Mouse (Mus musculus): ENCODE measurements around the gene Mxra8. TPM values are rescaled to one million over a fixed set of nuclear protein-coding genes. Genes with fewer than 3 reads are reported as not detected.

Gene Mxra8
- polyA plus RNA-seq, 1 experiment from 2014 or later = 39.9 TPM

DNA sequence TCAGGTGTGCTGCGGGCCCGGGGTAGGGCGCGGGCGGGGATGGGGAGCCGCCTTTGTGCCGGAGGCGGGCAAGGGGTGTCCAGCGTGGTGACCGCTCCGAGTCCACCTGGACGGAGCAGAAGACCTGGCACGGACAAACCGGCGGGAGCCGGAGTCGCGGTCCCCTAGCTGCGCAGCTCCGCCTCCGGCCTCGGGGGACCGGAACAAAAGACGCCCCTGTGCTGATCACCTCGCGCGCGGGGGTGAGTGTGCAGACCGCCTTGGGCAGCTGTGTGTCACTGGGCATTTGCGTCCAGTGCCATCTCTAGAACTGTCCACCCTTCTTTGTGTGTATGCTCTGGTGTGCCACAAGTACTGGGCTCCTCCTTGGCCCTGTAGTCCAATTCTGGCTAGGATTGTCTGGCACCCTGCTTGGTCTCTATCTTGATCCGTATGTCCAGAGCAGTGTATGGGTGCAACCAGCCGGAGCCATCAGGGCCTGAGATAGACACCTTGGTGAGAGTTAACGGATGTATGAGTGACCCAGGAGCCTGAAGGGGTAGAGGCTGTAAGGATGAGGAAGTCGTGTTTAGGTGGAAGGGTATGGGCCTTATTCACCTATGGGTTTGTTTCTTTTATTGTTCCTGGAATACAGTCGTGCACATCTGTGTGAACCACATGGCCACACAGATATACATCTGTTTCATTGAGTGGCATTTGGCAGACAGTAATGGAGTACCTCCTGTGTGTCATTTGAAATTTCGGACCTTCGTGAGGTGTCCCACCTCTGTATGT lies 53.1 kb downstream of the Mxra8 start:
- ATAC-seq = peak; percentile 7; the same call in 1 of the 2 replicates
- 7% methylated on average over 37 of the region's 37 CpGs for WGBS
- Histone ChIP-seq H3K27ac (ENCODE audit: low read depth, low read length) (peak overlapping the region; percentile 97; the same call in 1 of the 2 replicates), H3K36me3 (ENCODE audit: control insufficient read depth, insufficient read depth) (peaks cover 34% of the 10 kb centered on the region), H3K4me3 (ENCODE audit: low read depth, low read length) (peak overlapping the region; percentile 73), H3K9me3 (ENCODE audit: control insufficient read depth) (no peaks in the 10 kb centered on the region), H3K4me2 (replicated peaks; ENCODE audit: low read depth) (peak overlapping the region; percentile 99), H3K9ac (ENCODE audit: low read depth, low read length) (peak overlapping the region; percentile 76), H3K4me1 (replicated peaks; ENCODE audit: control insufficient read depth, insufficient read depth, low read length) (peaks cover 7% of the 10 kb centered on the region; the same call in 1 of the 2 replicates), H3K27me3 (replicated peaks; ENCODE audit: control insufficient read depth, insufficient read depth, low read length) (no peaks in the 10 kb centered on the region)
- TF ChIP-seq CTCF (IDR thresholded peaks at IDR 0.05; ENCODE audit: low read depth) = no peak

DNA sequence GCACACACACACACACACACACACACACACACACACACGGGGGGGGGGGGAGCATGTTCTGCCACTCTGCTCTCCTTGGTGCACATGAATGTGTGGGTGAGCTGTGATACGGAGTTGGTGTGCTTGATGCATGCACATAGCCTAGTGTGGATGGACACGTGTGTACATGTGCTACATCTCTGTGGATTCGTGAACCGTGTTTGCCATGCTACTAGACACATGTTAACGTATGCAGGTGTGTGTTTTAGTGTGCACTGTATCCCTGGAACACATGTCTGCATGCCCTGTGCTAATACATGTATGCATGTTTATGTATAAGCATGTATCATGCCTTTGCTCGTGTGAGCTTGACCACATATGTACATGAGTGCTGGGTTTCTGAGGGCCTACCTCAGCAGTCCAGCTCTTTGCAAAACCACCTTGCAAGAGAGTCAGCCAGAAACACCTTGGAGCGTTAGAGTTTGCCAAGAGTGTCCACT lies 53.8 kb downstream of the Mxra8 start:
- ATAC-seq = no peak
- H3K4me1 ChIP-seq (replicated peaks; ENCODE audit: control insufficient read depth, insufficient read depth, low read length) = peaks cover 7% of the 10 kb centered on the region; the same call in 1 of the 2 replicates
- 0 out of 2 replicates have a peak overlapping the region, but pooled peaks have one; percentile 73 for H3K4me3 ChIP-seq (ENCODE audit: low read depth, low read length)
- WGBS = 78% methylated on average over 8 of the region's 8 CpGs
- H3K9me3 ChIP-seq (ENCODE audit: control insufficient read depth) = no peaks in the 10 kb centered on the region
- H3K36me3 ChIP-seq (ENCODE audit: control insufficient read depth, insufficient read depth) = peaks cover 30% of the 10 kb centered on the region
- no peak overlapping the region for H3K9ac ChIP-seq (ENCODE audit: low read depth, low read length)
- no peak overlapping the region for H3K27ac ChIP-seq (ENCODE audit: low read depth, low read length)
- H3K27me3 ChIP-seq (replicated peaks; ENCODE audit: control insufficient read depth, insufficient read depth, low read length) = no peaks in the 10 kb centered on the region
- TF ChIP-seq CTCF (IDR thresholded peaks at IDR 0.05; ENCODE audit: low read depth) = no peak
- peak overlapping the region; percentile 99 for H3K4me2 ChIP-seq (replicated peaks; ENCODE audit: low read depth)

Small RNAs within 50 kb of the gene (microRNA-seq; reads per million reads assigned to microRNA genes)
- gene Gm27743 = not detected

Other genes starting within 250 kb of the Mxra8 start
- 5.1 and 6.1 TPM in 2 replicates for gene Slc35e2, start 238.3 kb upstream of the Mxra8 start, polyA plus RNA-seq (2015; fragmentation: Nextera tagmentation; extraction: Ambion mirVana)
- gene Cdk11b, start 214.8 kb upstream of the Mxra8 start, polyA plus RNA-seq (2015; fragmentation: Nextera tagmentation; extraction: Ambion mirVana) = 60.3 and 73.0 TPM in 2 replicates
- not detected in 2 replicates for gene Gm10563, start 194.3 kb upstream of the Mxra8 start, polyA plus RNA-seq (2015; fragmentation: Nextera tagmentation; extraction: Ambion mirVana)
- 31.3 and 37.0 TPM in 2 replicates for gene Mmp23, start 186.3 kb upstream of the Mxra8 start, polyA plus RNA-seq (2015; fragmentation: Nextera tagmentation; extraction: Ambion mirVana)
- 8.2 and 10.5 TPM in 2 replicates for gene Mib2, start 170.5 kb upstream of the Mxra8 start, polyA plus RNA-seq (2015; fragmentation: Nextera tagmentation; extraction: Ambion mirVana)
- 5.5 and 6.2 TPM in 2 replicates for gene Fndc10, start 145.3 kb upstream of the Mxra8 start, polyA plus RNA-seq (2015; fragmentation: Nextera tagmentation; extraction: Ambion mirVana)
- 167 and 171 TPM in 2 replicates for gene Ssu72, start 134.9 kb upstream of the Mxra8 start, polyA plus RNA-seq (2015; fragmentation: Nextera tagmentation; extraction: Ambion mirVana)
- 0.13 and 0.24 TPM in 2 replicates for gene Tmem240, start 104.9 kb upstream of the Mxra8 start, polyA plus RNA-seq (2015; fragmentation: Nextera tagmentation; extraction: Ambion mirVana)
- 39.6 and 40.4 TPM in 2 replicates for gene Atad3a, start 78.6 kb upstream of the Mxra8 start, polyA plus RNA-seq (2015; fragmentation: Nextera tagmentation; extraction: Ambion mirVana)
- gene Vwa1, start 65.0 kb upstream of the Mxra8 start, polyA plus RNA-seq (2015; fragmentation: Nextera tagmentation; extraction: Ambion mirVana) = 17.4 and 17.8 TPM in 2 replicates
- gene Tmem88b, start 53.8 kb upstream of the Mxra8 start, polyA plus RNA-seq (2015; fragmentation: Nextera tagmentation; extraction: Ambion mirVana) = 0.64 and 0.68 TPM in 2 replicates
- gene Ankrd65, start 49.2 kb upstream of the Mxra8 start, polyA plus RNA-seq (2015; fragmentation: Nextera tagmentation; extraction: Ambion mirVana) = not detected in 2 replicates
- 203 and 212 TPM in 2 replicates for gene Mrpl20, start 36.8 kb upstream of the Mxra8 start, polyA plus RNA-seq (2015; fragmentation: Nextera tagmentation; extraction: Ambion mirVana)
- 54.7 and 65.1 TPM in 2 replicates for gene Ccnl2, start 27.2 kb upstream of the Mxra8 start, polyA plus RNA-seq (2015; fragmentation: Nextera tagmentation; extraction: Ambion mirVana)
- gene Aurkaip1, start 8.4 kb upstream of the Mxra8 start, polyA plus RNA-seq (2015; fragmentation: Nextera tagmentation; extraction: Ambion mirVana) = 152 and 153 TPM in 2 replicates
- gene Dvl1, start 7.7 kb downstream of the Mxra8 start, polyA plus RNA-seq (2015; fragmentation: Nextera tagmentation; extraction: Ambion mirVana) = 6.3 and 6.5 TPM in 2 replicates
- gene Tas1r3, start 23.7 kb downstream of the Mxra8 start, polyA plus RNA-seq (2015; fragmentation: Nextera tagmentation; extraction: Ambion mirVana) = 0.16 and 0.22 TPM in 2 replicates
- 17.4 and 19.2 TPM in 2 replicates for gene Cptp, start 29.8 kb downstream of the Mxra8 start, polyA plus RNA-seq (2015; fragmentation: Nextera tagmentation; extraction: Ambion mirVana)
- gene Ints11, start 29.9 kb downstream of the Mxra8 start, polyA plus RNA-seq (2015; fragmentation: Nextera tagmentation; extraction: Ambion mirVana) = 19.9 and 20.9 TPM in 2 replicates
- 23.6 and 23.8 TPM in 2 replicates for gene Pusl1, start 52.1 kb downstream of the Mxra8 start, polyA plus RNA-seq (2015; fragmentation: Nextera tagmentation; extraction: Ambion mirVana)
- gene Acap3, start 52.1 kb downstream of the Mxra8 start, polyA plus RNA-seq (2015; fragmentation: Nextera tagmentation; extraction: Ambion mirVana) = 4.4 TPM in 2 replicates
- gene Ube2j2, start 104.2 kb downstream of the Mxra8 start, polyA plus RNA-seq (2015; fragmentation: Nextera tagmentation; extraction: Ambion mirVana) = 101 and 104 TPM in 2 replicates
- gene C1qtnf12, start 122.6 kb downstream of the Mxra8 start, polyA plus RNA-seq (2015; fragmentation: Nextera tagmentation; extraction: Ambion mirVana) = 129 and 138 TPM in 2 replicates
- gene B3galt6, start 153.0 kb downstream of the Mxra8 start, polyA plus RNA-seq (2015; fragmentation: Nextera tagmentation; extraction: Ambion mirVana) = 5.8 and 6.0 TPM in 2 replicates
- gene Sdf4, start 153.2 kb downstream of the Mxra8 start, polyA plus RNA-seq (2015; fragmentation: Nextera tagmentation; extraction: Ambion mirVana) = 219 and 222 TPM in 2 replicates
- 0.14 and 0.35 TPM in 2 replicates for gene Tnfrsf4, start 174.2 kb downstream of the Mxra8 start, polyA plus RNA-seq (2015; fragmentation: Nextera tagmentation; extraction: Ambion mirVana)
- gene Tnfrsf18, start 186.5 kb downstream of the Mxra8 start, polyA plus RNA-seq (2015; fragmentation: Nextera tagmentation; extraction: Ambion mirVana) = 0.55 and 0.56 TPM in 2 replicates
- gene Ttll10, start 219.7 kb downstream of the Mxra8 start, polyA plus RNA-seq (2015; fragmentation: Nextera tagmentation; extraction: Ambion mirVana) = 2.1 and 2.6 TPM in 2 replicates